Mouse (Mus musculus): ENCODE results near the gene Prkd3.

DNA sequence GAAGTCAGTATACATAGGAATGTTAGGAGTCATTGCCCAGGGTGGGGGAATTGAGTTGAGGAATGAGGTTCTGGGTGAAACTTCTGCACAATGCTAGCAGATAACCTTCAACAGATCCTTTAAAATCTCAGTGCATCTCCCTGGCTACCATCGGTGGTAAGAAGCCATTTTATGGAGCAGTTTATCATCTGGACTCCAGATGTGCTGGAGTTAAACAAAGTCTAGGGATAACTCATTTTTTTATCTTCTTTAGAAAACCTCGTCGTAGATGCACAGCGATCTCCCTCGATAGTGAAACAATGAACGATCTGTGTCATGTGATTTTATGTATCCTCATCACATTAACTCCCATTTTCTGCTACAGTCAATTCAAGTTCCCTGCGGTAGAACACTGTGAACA lies 48.0 kb upstream of the Prkd3 start:
- TF ChIP-seq CTCF (conservative IDR thresholded peaks at IDR 0.05; ENCODE audit: low read length) (no peak), NANOG (IDR thresholded peaks at IDR 0.05; ENCODE audit: borderline replicate concordance, low read length) (no peak)

Data from E14TG2a.4 (cell line).